Mouse (Mus musculus) embryonic fibroblast, embryonic 13.5 days (primary cell): ENCODE data around the gene Crb3.

ENCODE experiments used
- CTCF ChIP-seq: IDR thresholded peaks from 2 replicates; pipeline ENCODE4 v1.5.1; 2011; ENCODE audit warnings: mild to moderate bottlenecking, control low read depth, low read length, moderate library complexity, borderline replicate concordance; ENCODE audit not compliant: insufficient read depth
- POLR2A ChIP-seq: IDR thresholded peaks from 2 replicates; pipeline ENCODE4 v1.6.1; 2011; ENCODE audit warnings: low read depth, mild to moderate bottlenecking, control low read depth, low read length, moderate library complexity

DNA sequence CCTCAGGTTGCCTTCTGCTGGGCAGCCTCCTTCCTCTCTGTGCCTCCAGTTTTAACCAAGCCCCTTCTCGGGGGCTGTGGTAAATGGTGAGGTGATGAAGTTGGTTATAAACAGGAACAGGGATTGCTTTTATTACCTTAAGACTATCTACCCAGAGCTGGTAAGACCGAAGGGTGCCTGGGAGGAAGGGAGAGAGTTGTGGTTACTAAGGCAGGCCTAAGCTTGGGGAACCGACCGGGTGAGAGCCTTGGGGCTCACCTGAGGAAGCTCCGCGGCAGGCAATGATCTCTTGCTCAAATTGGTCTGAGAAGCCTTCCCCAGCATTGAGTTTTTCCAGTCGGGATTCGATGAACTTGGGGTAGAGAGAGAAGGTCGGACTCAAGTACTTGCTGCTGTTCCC, 11.4 kb downstream of the Crb3 start:
- no peak for TF ChIP-seq POLR2A
- TF ChIP-seq CTCF: no peak
